Comparison of ENCODE assay signal across 20 mouse cellular contexts in the genomic region with DNA sequence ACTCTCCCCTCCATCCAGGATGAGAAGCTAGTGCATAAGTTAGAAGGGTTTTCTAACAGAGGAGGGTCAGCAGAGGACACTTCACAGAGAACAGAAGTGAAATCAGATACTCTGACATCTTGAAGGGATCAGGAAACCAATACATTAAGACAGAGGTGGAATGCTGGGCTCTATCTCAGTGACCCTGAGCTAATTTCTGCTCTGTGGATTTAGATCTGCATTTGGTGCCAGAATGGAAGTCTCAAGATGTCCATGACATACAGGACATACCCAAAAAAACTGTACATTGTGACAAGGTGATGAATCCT.
DNase-seq lines count a peak whose midpoint lies in the region; ATAC-seq and TF ChIP-seq lines count a peak whose summit lies in the region.
"Had no signal": no experiment of that assay in that cellular context is flagged by ENCODE, and none has a peak within 500 bp of the region (broad histone marks: within the 10 kb centered on the region; RNA-seq: fewer than 3 reads in every experiment).

No protein-coding gene starts in this region.

- in situ Hi-C loops in Patski (cut with MboI; ENCODE audit: low pct_unique_long_range_greater_than_20kb) = no loop called here

- H3K4me1 ChIP-seq in embryonic facial prominence, embryonic 11.5 days (ENCODE audit: control insufficient read depth, insufficient read depth, low read length) = no peaks in the 10 kb centered on the region
- peaks cover 18% of the 10 kb centered on the region for H3K4me1 ChIP-seq in embryonic facial prominence, embryonic 10.5 days
- H3K4me1 ChIP-seq in kidney, embryonic 15.5 days = peaks cover 8% of the 10 kb centered on the region
- H3K4me1 ChIP-seq: embryonic facial prominence, embryonic 15.5 days; heart, embryonic 12.5 days had no signal

- CTCF ChIA-PET in Patski (lab: Charles Lee) = interaction anchor here (1.9 kb wide), 1 partner anchor 19 kb away, joined by 6 read pairs; no protein-coding TSS in a partner anchor

- H3K9me3 ChIP-seq in embryonic facial prominence, embryonic 11.5 days (replicated peaks; ENCODE audit: control insufficient read depth, low read length) = no peaks in the 10 kb centered on the region
- H3K9me3 ChIP-seq in embryonic facial prominence, embryonic 10.5 days = no peaks in the 10 kb centered on the region
- no peaks in the 10 kb centered on the region for H3K9me3 ChIP-seq in kidney, embryonic 15.5 days (replicated peaks)
- H3K9me3 ChIP-seq: embryonic facial prominence, embryonic 15.5 days; forebrain, embryonic 10.5 days; heart, embryonic 12.5 days; hindbrain, embryonic 10.5 days had no signal

- H3K36me3 ChIP-seq in embryonic facial prominence, embryonic 11.5 days (replicated peaks; ENCODE audit: control insufficient read depth, insufficient read depth, low read depth, low read length) = no peaks in the 10 kb centered on the region
- no peaks in the 10 kb centered on the region for H3K36me3 ChIP-seq in embryonic facial prominence, embryonic 10.5 days (replicated peaks)
- H3K36me3 ChIP-seq in kidney, embryonic 15.5 days = no peaks in the 10 kb centered on the region
- H3K36me3 ChIP-seq: embryonic facial prominence, embryonic 15.5 days; forebrain, embryonic 10.5 days; heart, embryonic 12.5 days; hindbrain, embryonic 10.5 days had no signal

- no peaks in the 10 kb centered on the region for H3K27me3 ChIP-seq in embryonic facial prominence, embryonic 11.5 days (ENCODE audit: control insufficient read depth, insufficient read depth, low read length)
- H3K27me3 ChIP-seq in embryonic facial prominence, embryonic 10.5 days (replicated peaks; ENCODE audit: low read depth, poor library complexity, severe bottlenecking) = no peaks in the 10 kb centered on the region
- no peaks in the 10 kb centered on the region for H3K27me3 ChIP-seq in kidney, embryonic 15.5 days
- no peaks in the 10 kb centered on the region for H3K27me3 ChIP-seq in Patski
- H3K27me3 ChIP-seq: embryonic facial prominence, embryonic 15.5 days; heart, embryonic 12.5 days had no signal

- H3K4me3 ChIP-seq in embryonic facial prominence, embryonic 11.5 days (ENCODE audit: low read depth, low read length) = no peak overlapping the region
- no peak overlapping the region for H3K4me3 ChIP-seq in embryonic facial prominence, embryonic 10.5 days
- H3K4me3 ChIP-seq in kidney, embryonic 15.5 days (replicated peaks) = no peak overlapping the region
- H3K4me3 ChIP-seq: embryonic facial prominence, embryonic 15.5 days; erythroblast, embryonic 14.5 days; forebrain, embryonic 10.5 days; heart, adult 2 months; heart, embryonic 12.5 days; hindbrain, embryonic 10.5 days had no signal

- H3K9ac ChIP-seq in embryonic facial prominence, embryonic 11.5 days (replicated peaks; ENCODE audit: low read length) = no peak overlapping the region
- no peak overlapping the region for H3K9ac ChIP-seq in kidney, embryonic 15.5 days
- H3K9ac ChIP-seq: embryonic facial prominence, embryonic 15.5 days; heart, embryonic 12.5 days; hindbrain, embryonic 14.5 days had no signal

- POLR2A ChIA-PET in Patski (lab: Charles Lee) = no interaction called here

- no peak for ATAC-seq in embryonic facial prominence, embryonic 11.5 days (replicated peaks; ENCODE audit: insufficient number of reproducible peaks, low FRiP score, low TSS enrichment, low read depth)
- 0 out of 2 replicates have a peak, but pooled peaks have one; percentile 46 for ATAC-seq in kidney, embryonic 15.5 days (replicated peaks; ENCODE audit: low FRiP score)
- peak; percentile 8 for ATAC-seq in Patski
- ATAC-seq: activated CD4-positive, CD25-positive, alpha-beta regulatory T cell, adult 4 months; forebrain, embryonic 14.5 days had no signal

- TF ChIP-seq CTCF in Patski (IDR thresholded peaks at IDR 0.05) = no peak

- no peak overlapping the region for H3K27ac ChIP-seq in embryonic facial prominence, embryonic 11.5 days (replicated peaks; ENCODE audit: low read depth, low read length)
- no peak overlapping the region for H3K27ac ChIP-seq in embryonic facial prominence, embryonic 10.5 days (replicated peaks)
- H3K27ac ChIP-seq in kidney, embryonic 15.5 days = 0 out of 2 replicates have a peak overlapping the region, but pooled peaks have one; percentile 20
- H3K27ac ChIP-seq: embryonic facial prominence, embryonic 15.5 days; forebrain, embryonic 10.5 days; heart, adult 2 months; hindbrain, embryonic 10.5 days; hindbrain, embryonic 14.5 days had no signal

- peak; percentile 40 for DNase-seq in embryonic facial prominence, embryonic 11.5 days (ENCODE audit: low spot score)
- no peak for DNase-seq in embryonic facial prominence, embryonic 10.5 days (ENCODE audit: low spot score)
- DNase-seq in kidney, adult 18-20 months = no peak
- no peak for DNase-seq in Patski (ENCODE audit: low read depth, low spot score)
- peak; percentile 39 for DNase-seq in embryo, embryonic 11 days
- DNase-seq in gastrocnemius, postnatal 10 days = no peak
- DNase-seq: adrenal gland, postnatal 14 days; cerebellum, adult 18-20 months; cerebellum, adult 9-11 months; cerebellum, postnatal 36 days; heart, adult 2 months had no signal

- no peak overlapping the region for H3K4me2 ChIP-seq in embryonic facial prominence, embryonic 11.5 days (ENCODE audit: low read depth, low read length)
- no peak overlapping the region for H3K4me2 ChIP-seq in kidney, embryonic 15.5 days
- H3K4me2 ChIP-seq: embryonic facial prominence, embryonic 15.5 days; heart, embryonic 12.5 days; hindbrain, embryonic 14.5 days had no signal

Comparison
In these comparisons a context has a peak if more than half of its experiments do, and no peak if none do; other contexts are left out.
1. DNase-seq: peak in embryonic facial prominence, embryonic 11.5 days (single experiment) and embryo, embryonic 11 days (single experiment); none in embryonic facial prominence, embryonic 10.5 days (single experiment), kidney, adult 18-20 months (single experiment), Patski (single experiment) and gastrocnemius, postnatal 10 days (single experiment).